Mouse (Mus musculus): ENCODE results near the gene Smad3. TPM values are rescaled to one million over a fixed set of nuclear protein-coding genes. Genes with fewer than 3 reads are reported as not detected.

The Smad3 gene
- polyA plus RNA-seq, 1 experiment = 6.3 TPM

DNA sequence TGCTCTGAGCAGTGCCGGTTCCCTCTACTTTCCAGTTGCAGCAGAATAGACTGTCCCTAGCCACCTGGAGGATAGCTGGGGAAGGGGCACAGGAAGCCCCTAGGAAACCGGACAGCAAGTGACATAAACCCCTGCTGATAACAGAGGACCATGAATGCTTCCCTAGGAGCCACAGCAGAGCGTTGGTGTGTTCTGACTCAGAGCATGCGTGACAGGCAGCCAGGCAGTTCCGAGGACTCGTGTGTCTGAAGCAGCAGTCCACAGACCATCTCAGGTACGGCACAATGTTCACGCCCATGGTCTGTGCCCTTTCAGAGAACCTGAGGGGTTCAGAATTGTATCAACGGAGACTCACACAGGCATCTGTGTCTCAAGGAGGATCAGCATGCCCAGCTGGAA is 109.3 kb downstream of the Smad3 start:
- Histone ChIP-seq H3K36me3 (ENCODE audit: control insufficient read depth, insufficient read depth) (peaks cover 16% of the 10 kb centered on the region), H3ac (ENCODE audit: control insufficient read depth, insufficient read length, low read depth) (no peak overlapping the region), H3K79me2 (ENCODE audit: control insufficient read depth, insufficient read depth) (no peaks in the 10 kb centered on the region), H3K4me3 (ENCODE audit: insufficient read depth, poor library complexity, severe bottlenecking) (no peak overlapping the region), H3K27me3 (ENCODE audit: control insufficient read depth, insufficient read depth, insufficient read length) (no peaks in the 10 kb centered on the region), H3K79me3 (ENCODE audit: low read depth) (no peaks in the 10 kb centered on the region)
- no peak for TF ChIP-seq MAX (IDR thresholded peaks at IDR 0.05)
- TF ChIP-seq MYOD1 (IDR thresholded peaks at IDR 0.05; ENCODE audit: control insufficient read depth, insufficient read length, low read depth) = no peak
- no peak for TF ChIP-seq USF1 (IDR thresholded peaks at IDR 0.05; ENCODE audit: low read depth)
- TF ChIP-seq FOSL1 (IDR thresholded peaks at IDR 0.05; ENCODE audit: insufficient read depth, low read length, poor library complexity, severe bottlenecking) = no peak
- no peak for TF ChIP-seq CTCF (IDR thresholded peaks at IDR 0.05; ENCODE audit: control insufficient read depth, insufficient read depth, insufficient read length)
- no peak for TF ChIP-seq MYOG (IDR thresholded peaks at IDR 0.05; ENCODE audit: control insufficient read depth, extremely low read depth, insufficient read length)
- no peak for TF ChIP-seq CEBPB (IDR thresholded peaks at IDR 0.05; ENCODE audit: low read depth)

DNA sequence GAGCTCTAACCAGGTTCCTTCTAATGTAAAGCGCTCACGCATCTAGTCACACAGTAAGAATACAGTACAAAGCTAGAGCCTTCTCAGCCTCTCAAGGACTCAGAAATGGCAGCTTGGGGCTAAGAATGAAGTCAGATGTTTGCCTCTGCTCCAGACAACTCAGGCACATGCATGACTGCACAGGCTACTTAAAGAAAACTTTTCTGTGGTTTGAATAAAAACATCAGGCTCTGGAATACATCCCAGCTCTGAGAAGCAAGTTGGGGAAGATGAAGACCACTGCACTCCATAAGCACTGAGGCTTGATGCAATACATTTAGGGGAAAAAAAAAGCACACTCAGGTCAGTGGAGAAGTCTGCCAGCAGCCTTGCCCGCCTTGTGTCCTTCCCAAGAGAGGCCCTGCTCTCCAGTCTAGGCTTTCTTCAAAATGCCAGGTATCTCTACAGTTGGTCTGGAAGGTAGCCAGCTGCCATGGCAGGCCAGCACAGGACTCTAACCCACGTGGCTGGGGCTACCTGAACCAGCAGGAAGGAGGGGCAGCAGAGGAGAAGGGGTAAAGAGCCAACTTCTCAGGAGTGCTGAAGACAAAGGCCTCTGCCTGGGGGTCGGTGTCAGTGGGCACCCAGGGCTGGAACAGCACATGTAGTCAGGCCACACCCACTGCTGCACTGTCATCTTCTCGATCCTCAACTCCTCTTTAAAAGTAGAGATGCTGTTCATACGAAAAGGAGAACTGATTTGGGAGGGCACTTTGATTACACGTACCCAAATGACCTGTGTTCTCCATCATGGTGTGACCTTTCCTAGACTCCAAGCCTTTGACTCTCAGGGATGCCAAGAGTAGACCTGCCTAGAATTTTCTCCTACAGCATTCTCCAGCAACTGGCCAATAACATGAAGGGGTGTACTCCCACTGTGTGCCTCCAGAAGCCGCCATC is 109.9 kb downstream of the Smad3 start:
- no peak for TF ChIP-seq MYOD1 (IDR thresholded peaks at IDR 0.05; ENCODE audit: control insufficient read depth, insufficient read length, low read depth)
- TF ChIP-seq MAX (IDR thresholded peaks at IDR 0.05) = no peak
- no peak for TF ChIP-seq CTCF (IDR thresholded peaks at IDR 0.05; ENCODE audit: control insufficient read depth, insufficient read depth, insufficient read length)
- no peak for TF ChIP-seq CEBPB (IDR thresholded peaks at IDR 0.05; ENCODE audit: low read depth)
- no peak for TF ChIP-seq USF1 (IDR thresholded peaks at IDR 0.05; ENCODE audit: low read depth)
- TF ChIP-seq MYOG (IDR thresholded peaks at IDR 0.05; ENCODE audit: control insufficient read depth, extremely low read depth, insufficient read length) = no peak
- TF ChIP-seq FOSL1 (IDR thresholded peaks at IDR 0.05; ENCODE audit: insufficient read depth, low read length, poor library complexity, severe bottlenecking) = no peak

DNA sequence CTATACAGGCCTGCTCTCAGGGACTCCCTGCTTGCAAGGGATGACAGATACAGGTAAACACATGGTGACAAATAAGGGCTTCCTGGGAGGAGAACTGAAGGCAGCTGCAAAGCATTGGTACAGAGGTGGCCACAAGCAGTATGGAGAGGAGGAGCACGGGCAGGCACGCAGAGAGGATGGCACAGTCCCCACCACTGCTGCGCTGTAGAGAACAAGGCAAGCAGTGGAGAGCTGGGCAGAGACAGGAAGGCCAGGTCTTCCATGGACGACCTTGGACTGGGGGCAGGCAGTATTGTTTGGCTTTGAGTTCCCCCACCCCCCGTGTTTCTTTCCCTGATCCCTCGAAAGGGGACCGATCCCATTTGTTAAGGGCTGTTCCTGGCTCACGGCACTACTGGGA is 112.7 kb downstream of the Smad3 start:
- Histone ChIP-seq H3K79me3 (ENCODE audit: low read depth) (no peaks in the 10 kb centered on the region), H3ac (ENCODE audit: control insufficient read depth, insufficient read length, low read depth) (no peak overlapping the region), H3K36me3 (ENCODE audit: control insufficient read depth, insufficient read depth) (peaks cover 13% of the 10 kb centered on the region), H3K79me2 (ENCODE audit: control insufficient read depth, insufficient read depth) (no peaks in the 10 kb centered on the region), H3K4me3 (ENCODE audit: insufficient read depth, poor library complexity, severe bottlenecking) (no peak overlapping the region), H3K27me3 (ENCODE audit: control insufficient read depth, insufficient read depth, insufficient read length) (no peaks in the 10 kb centered on the region)
- no peak for TF ChIP-seq MAX (IDR thresholded peaks at IDR 0.05)
- TF ChIP-seq MYOD1 (IDR thresholded peaks at IDR 0.05; ENCODE audit: control insufficient read depth, insufficient read length, low read depth) = no peak
- no peak for TF ChIP-seq MYOG (IDR thresholded peaks at IDR 0.05; ENCODE audit: control insufficient read depth, extremely low read depth, insufficient read length)
- no peak for TF ChIP-seq CEBPB (IDR thresholded peaks at IDR 0.05; ENCODE audit: low read depth)
- no peak for TF ChIP-seq USF1 (IDR thresholded peaks at IDR 0.05; ENCODE audit: low read depth)
- TF ChIP-seq FOSL1 (IDR thresholded peaks at IDR 0.05; ENCODE audit: insufficient read depth, low read length, poor library complexity, severe bottlenecking) = no peak
- TF ChIP-seq CTCF (IDR thresholded peaks at IDR 0.05; ENCODE audit: control insufficient read depth, insufficient read depth, insufficient read length) = no peak

More for the DNA sequence above, 109.9 kb downstream of the Smad3 start:
- peaks cover 11% of the 10 kb centered on the region for H3K36me3 ChIP-seq (ENCODE audit: control insufficient read depth, insufficient read depth)
- H3K79me3 ChIP-seq (ENCODE audit: low read depth) = no peaks in the 10 kb centered on the region
- H3K79me2 ChIP-seq (ENCODE audit: control insufficient read depth, insufficient read depth) = no peaks in the 10 kb centered on the region
- H3K27me3 ChIP-seq (ENCODE audit: control insufficient read depth, insufficient read depth, insufficient read length) = no peaks in the 10 kb centered on the region
- H3ac ChIP-seq (ENCODE audit: control insufficient read depth, insufficient read length, low read depth) = no peak overlapping the region
- no peak overlapping the region for H3K4me3 ChIP-seq (ENCODE audit: insufficient read depth, poor library complexity, severe bottlenecking)

- no peaks in the 10 kb centered on the region for H3K79me2 ChIP-seq (ENCODE audit: control insufficient read depth, insufficient read depth)
- H3K79me3 ChIP-seq (ENCODE audit: low read depth) = no peaks in the 10 kb centered on the region
- no peak overlapping the region for H3K4me3 ChIP-seq (ENCODE audit: insufficient read depth, poor library complexity, severe bottlenecking)
- H3K27me3 ChIP-seq (ENCODE audit: control insufficient read depth, insufficient read depth, insufficient read length) = no peaks in the 10 kb centered on the region
- H3K36me3 ChIP-seq (ENCODE audit: control insufficient read depth, insufficient read depth) = peaks cover 14% of the 10 kb centered on the region
- H3ac ChIP-seq (ENCODE audit: control insufficient read depth, insufficient read length, low read depth) = no peak overlapping the region
- no peak for TF ChIP-seq CTCF (IDR thresholded peaks at IDR 0.05; ENCODE audit: control insufficient read depth, insufficient read depth, insufficient read length)
- TF ChIP-seq CEBPB (IDR thresholded peaks at IDR 0.05; ENCODE audit: low read depth) = no peak
- TF ChIP-seq USF1 (IDR thresholded peaks at IDR 0.05; ENCODE audit: low read depth) = no peak
- TF ChIP-seq MYOG (IDR thresholded peaks at IDR 0.05; ENCODE audit: control insufficient read depth, extremely low read depth, insufficient read length) = no peak
- TF ChIP-seq FOSL1 (IDR thresholded peaks at IDR 0.05; ENCODE audit: insufficient read depth, low read length, poor library complexity, severe bottlenecking) = no peak
- no peak for TF ChIP-seq MAX (IDR thresholded peaks at IDR 0.05)
- no peak for TF ChIP-seq MYOD1 (IDR thresholded peaks at IDR 0.05; ENCODE audit: control insufficient read depth, insufficient read length, low read depth)
These were observed 113.8 kb downstream of the Smad3 start for GRCm38 (mm10) chr9:63644011-63644410.

GRCm38 (mm10) chr9:63641983-63642646 is 115.7 kb downstream of the Smad3 start:
- Histone ChIP-seq H3K4me3 (ENCODE audit: insufficient read depth, poor library complexity, severe bottlenecking) (no peak overlapping the region), H3K27me3 (ENCODE audit: control insufficient read depth, insufficient read depth, insufficient read length) (no peaks in the 10 kb centered on the region), H3K79me3 (ENCODE audit: low read depth) (no peaks in the 10 kb centered on the region), H3K79me2 (ENCODE audit: control insufficient read depth, insufficient read depth) (no peaks in the 10 kb centered on the region), H3K36me3 (ENCODE audit: control insufficient read depth, insufficient read depth) (peaks cover 19% of the 10 kb centered on the region), H3ac (ENCODE audit: control insufficient read depth, insufficient read length, low read depth) (no peak overlapping the region)
- no peak for TF ChIP-seq MYOD1 (IDR thresholded peaks at IDR 0.05; ENCODE audit: control insufficient read depth, insufficient read length, low read depth)
- TF ChIP-seq USF1 (IDR thresholded peaks at IDR 0.05; ENCODE audit: low read depth) = no peak
- no peak for TF ChIP-seq MAX (IDR thresholded peaks at IDR 0.05)
- TF ChIP-seq FOSL1 (IDR thresholded peaks at IDR 0.05; ENCODE audit: insufficient read depth, low read length, poor library complexity, severe bottlenecking) = no peak
- no peak for TF ChIP-seq CTCF (IDR thresholded peaks at IDR 0.05; ENCODE audit: control insufficient read depth, insufficient read depth, insufficient read length)
- TF ChIP-seq CEBPB (IDR thresholded peaks at IDR 0.05; ENCODE audit: low read depth) = no peak
